ENCODE assay signal across 8 mouse cellular contexts in the genomic region with DNA sequence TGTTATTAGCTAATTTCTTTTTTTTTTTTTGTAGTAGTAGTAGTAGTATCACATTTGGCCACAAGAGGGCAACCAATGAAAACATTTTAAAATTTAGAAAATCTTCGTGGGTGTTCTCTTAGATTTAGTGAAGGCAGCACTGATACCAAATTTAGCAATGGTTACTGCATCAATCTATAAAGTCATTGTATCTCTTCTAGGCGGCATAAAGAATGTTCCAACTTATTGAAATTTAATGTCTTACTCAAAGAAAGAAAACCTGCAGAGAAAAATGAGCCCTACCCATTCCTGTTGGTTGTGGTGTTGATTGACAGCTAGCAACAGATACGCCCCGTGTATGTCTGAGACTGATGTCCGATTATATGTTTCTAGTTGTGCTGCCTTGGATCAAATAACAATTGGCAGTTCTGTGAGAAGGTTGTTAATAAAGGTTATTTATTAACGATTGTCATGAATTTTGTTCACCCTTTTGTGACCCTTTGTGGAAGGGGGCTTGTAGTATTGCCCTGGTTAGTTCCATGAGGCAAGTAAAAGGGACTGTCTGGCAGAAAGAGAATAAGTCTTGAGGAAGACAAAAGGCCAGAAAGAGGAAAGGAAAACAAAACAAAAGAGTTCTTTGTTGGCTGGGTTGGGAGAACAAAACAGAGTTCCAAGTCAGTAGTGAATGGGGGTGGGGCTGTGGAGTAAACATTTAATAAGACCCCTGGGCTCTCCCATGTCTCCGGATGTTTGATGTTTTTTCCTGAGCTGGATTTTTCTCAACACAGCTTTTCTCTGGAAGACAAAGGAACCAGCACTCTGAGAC.
DNase-seq lines count a peak whose midpoint lies in the region; ATAC-seq lines count a peak whose summit lies in the region.

No protein-coding gene starts in this region.

- H3K27me3 ChIP-seq in embryonic facial prominence, embryonic 15.5 days: no peaks in the 10 kb centered on the region

- no peak overlapping the region for H3K27ac ChIP-seq in embryonic facial prominence, embryonic 15.5 days (replicated peaks)

- ATAC-seq in embryonic facial prominence, embryonic 15.5 days (ENCODE audit: insufficient number of reproducible peaks, low FRiP score, low TSS enrichment, low read depth): 0 out of 2 replicates have a peak, but pooled peaks have one; percentile 57

- H3K36me3 ChIP-seq in embryonic facial prominence, embryonic 15.5 days: no peaks in the 10 kb centered on the region

- peak; percentile 36 to 67 for DNase-seq in cerebellum, postnatal 14 days
- DNase-seq in cerebellum, adult 11-12 months: no peak
- peak; percentile 35 for DNase-seq in A20 (ENCODE audit: low read depth, low spot score)
- peak; percentile 6 for DNase-seq in lung, postnatal 10 days
- DNase-seq in spleen, adult 12 weeks (ENCODE audit: low spot score): no peak
- no peak for DNase-seq in testis, postnatal 10 days (ENCODE audit: low spot score)
- DNase-seq in gastrocnemius, adult 18-20 months (ENCODE audit: low spot score): no peak

- H3K9ac ChIP-seq in embryonic facial prominence, embryonic 15.5 days: no peak overlapping the region

- H3K4me1 ChIP-seq in embryonic facial prominence, embryonic 15.5 days: no peaks in the 10 kb centered on the region

- peak overlapping the region; percentile 36 for H3K4me2 ChIP-seq in embryonic facial prominence, embryonic 15.5 days (replicated peaks)

- WGBS in embryonic facial prominence, embryonic 15.5 days: 8% methylated on average over 7 of the region's 7 CpGs

- H3K9me3 ChIP-seq in embryonic facial prominence, embryonic 15.5 days (replicated peaks): no peaks in the 10 kb centered on the region

- peak overlapping the region; percentile 16 for H3K4me3 ChIP-seq in embryonic facial prominence, embryonic 15.5 days (replicated peaks)

Comparison
In these comparisons a context has a peak if more than half of its experiments do, and no peak if none do; other contexts are left out.
1. DNase-seq: peak in cerebellum, postnatal 14 days (2 of 2), A20 (single experiment) and lung, postnatal 10 days (single experiment); none in cerebellum, adult 11-12 months (single experiment), spleen, adult 12 weeks (single experiment), testis, postnatal 10 days (single experiment) and gastrocnemius, adult 18-20 months (single experiment).